Mouse (Mus musculus): Measurements from ENCODE around the gene Rabepk.
"Not testable (repeated sequence)": the region's sequence is repeated elsewhere in the genome, so short reads cannot be mapped to it uniquely, and the experiment has no call there.

The Rabepk gene

DNA sequence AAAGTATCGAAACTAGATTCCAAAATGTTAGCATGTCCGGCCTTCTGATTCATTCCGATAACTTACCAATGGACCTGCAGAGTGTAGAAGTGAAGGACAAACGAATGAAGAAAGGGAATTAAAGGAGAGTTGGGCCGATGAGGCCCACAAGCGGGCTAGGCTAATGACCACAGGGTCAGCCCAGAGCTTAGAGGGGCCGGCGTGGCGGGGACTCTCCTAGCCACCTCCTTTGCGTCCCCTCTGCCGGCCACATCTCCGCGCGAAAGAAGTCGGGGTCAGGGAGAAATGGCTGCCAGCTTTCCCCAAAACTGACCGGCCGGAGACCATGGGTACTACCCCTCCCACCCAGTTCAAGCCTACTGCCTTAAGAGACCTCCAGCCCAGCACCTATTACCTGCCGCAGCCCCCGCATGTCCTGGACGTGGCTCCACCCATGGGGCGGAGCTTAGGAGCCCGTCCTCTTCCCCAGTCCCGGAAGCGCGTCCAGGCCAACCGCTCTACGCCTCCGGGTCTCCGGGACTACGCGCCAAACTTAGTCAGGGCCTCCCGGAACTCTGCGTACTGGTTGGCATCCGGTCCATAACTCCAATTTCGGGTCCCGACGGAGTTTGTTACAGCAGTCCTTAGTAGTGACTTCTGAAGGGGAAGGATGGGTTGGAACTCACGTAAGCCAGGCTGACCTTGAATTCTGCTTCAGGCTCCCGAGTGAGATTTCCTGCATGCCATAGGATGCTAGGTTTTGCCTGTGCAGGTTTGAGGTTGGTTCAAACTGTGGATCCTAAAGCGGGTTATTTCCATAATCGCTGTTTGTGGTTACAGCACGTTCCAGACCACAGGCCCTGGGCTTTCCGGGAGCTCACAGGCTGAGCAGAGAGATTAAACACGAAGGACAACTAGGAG lies at the start of gene Rabepk:
Rabepk (minus strand) TSS at position 556 of the 900 bp plus-strand sequence.
- DNase-seq = peak; percentile 93

DNA sequence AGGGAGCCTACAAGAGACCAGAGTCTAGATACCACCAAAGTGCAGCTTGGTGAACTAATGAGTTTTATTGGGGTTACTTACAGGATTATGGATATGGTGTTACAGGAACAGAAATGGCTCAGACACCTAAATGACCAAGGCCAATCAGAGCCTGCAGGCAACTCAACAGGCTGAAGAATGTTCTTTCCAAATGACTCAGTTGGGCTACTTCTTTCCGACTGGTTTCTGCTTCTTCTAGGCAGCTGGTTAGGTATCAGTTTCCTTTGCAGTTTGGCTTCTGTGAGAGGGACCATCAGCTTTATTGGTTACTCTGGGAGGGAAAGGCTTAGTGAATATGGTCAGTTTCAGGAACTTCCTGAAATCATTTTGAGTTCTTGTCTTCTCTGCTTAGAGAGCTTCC lies 48.0 kb upstream of the Rabepk start:
- DNase-seq = no peak

DNA sequence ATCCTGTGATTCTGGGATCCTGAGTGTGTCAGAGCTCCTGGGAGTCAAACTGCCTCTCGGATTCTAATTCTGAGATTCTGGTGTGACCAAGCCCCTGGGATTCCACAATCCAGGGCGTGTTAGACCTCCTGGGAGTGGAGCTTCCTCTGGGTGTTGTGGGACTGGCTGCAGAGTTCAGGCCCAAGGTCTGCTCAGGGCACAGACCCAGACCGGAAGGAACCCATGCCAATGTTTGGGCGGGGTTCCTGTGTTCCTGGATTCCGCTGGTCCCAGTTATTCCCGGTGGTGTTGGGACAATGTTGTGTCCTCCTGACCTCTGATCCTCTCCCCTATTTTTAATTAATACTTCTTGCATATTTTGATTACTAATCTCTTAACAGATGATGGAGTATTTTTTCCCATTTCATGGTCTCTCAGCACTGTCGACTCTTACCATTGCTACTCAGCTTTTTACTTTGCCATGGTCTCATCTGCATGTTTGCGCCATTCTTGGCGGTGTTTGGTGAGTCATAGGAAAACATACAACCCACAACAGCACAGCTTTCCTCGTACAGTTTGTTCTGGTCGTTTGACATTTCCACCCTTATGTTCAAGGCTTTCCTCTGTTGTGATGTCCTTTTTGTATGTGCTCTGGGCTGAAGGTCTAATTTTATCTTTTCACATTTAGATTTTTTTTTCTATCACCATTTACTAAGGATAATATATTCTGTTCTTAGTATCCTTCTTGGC lies 43.7 kb upstream of the Rabepk start:
- DNase-seq = peak; percentile 71

DNA sequence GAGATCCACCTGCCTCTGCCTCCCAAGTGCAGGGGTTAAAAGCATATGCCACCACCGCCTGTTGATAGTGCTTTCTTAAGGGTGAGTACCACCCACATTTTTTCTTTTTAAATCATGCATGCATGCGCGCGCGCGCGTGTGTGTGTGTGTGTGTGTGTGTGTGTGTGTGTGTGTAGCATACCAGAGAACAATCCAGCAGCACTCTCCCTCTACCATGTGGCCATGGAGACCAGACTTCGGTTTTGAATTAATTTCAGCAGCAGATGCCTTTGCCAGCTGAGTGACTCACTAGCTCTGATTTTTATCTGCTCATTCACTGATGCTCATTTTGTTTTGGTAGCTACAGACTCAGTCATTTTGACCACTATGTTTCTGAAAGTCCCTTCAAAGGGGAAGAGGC lies 42.0 kb upstream of the Rabepk start:
- DNase-seq = no peak

DNA sequence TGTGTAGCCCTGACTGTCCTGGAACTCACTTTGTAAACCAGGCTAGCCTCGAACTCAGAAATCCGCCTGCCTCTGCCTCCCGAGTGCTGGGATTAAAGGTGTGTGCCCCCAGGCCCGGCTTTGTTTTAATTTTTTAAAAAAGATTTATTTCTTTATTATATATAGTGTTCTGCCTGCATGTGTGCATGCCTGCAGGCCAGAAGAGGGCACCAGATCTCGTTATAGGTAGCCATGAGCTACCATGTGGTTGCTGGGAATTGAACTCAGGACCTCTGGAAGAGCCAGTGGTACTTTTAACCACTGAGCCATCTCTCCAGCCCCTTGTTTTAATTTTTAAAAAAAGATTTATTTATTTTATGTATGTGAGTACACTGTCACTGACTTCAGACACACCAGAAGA lies 40.4 kb upstream of the Rabepk start:
- not testable (repeated sequence) for DNase-seq

DNA sequence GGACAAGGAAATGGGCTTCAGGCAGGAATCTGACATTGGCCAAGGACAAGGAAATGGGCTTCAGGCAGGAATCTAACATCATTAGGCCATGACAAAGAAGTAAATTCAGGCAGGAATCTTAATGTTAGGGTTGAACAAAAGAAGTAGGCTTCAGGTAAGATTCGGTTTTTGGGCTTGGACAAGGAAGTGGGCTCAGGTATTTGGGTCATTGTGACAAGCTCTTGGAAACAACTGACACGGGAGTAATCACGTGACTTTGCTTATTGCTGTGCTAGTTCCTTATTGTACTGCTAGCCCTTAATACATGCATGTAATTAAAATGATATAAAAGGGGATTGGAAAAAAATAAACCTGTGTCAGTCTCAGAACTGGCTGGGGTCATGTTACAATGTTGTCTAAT lies 36.0 kb upstream of the Rabepk start:
- no peak for DNase-seq

DNA sequence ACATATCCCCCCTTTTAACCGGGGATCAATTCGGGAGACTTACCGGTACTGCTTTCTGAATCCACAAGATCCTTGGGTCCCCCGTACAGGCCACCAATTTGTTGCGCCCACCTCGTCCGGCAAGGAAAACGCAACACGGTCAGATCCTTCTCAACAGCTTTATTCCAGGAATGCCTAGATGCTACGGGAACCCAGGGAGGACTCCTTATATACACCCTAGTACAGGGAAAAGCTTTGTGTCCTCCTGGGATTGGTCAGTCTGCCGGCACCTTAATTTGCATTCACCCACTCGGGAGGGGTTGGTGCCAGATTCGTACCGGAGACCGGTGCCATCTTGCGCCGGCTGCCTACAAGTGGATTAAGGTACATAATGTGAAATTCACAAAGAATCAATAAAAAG lies 33.9 kb upstream of the Rabepk start:
- DNase-seq = no peak

DNA sequence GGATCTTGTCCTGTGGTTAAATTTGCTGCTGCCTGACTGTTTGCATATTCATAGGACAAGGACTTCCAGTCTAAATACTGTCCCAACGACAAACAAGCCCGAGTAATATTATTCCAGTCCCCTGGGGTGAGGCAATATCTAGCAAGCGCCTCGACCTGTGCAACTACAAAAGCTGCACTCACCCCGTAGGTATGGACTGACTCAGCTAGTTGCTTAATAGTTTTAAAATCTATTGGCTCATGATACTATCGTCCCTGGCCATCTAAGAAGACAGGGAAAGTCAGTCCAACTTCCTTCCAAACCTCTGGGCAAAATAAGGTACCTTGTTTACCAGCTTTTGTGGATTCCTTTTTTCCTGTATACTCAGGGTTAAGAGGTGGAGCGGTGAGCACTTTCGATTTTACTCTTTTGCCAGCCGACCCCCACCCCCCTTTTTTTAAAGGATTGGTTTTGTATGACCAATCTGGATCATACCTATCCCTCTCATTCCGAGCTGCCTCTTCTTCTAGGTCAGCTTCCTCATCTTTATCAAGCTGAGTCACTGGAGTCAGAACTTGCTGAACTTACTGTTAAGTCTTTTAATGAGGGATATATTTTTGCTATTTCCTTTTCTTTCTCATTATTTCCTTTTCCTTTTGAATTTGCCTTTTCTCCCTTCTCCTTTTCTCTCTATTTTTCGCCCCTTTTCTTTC lies 33.2 kb upstream of the Rabepk start, which contains the start of gene Gm34653:
Gm34653 (plus strand) TSS at position 242 of the 692 bp plus-strand sequence.
- DNase-seq = not testable (repeated sequence)

DNA sequence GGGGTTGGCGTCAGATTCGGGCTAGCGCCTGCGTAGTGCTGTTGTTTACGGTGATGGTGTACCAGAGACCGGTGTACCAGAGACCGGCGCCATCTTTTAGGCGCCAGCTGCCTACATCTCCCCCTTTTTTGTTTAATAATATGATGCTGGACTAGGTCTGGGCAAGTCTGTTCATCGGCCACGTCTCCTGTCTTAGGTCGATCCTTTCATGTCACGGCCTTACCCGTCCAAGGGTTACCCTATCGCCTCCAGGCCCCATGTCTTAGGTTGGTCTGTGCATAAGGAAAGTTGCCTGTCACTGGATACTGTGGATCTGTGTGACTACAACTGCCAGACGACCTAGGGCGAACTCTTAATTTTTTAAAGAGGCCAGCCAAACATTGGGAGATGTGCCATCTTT lies 30.4 kb upstream of the Rabepk start:
- not testable (repeated sequence) for DNase-seq

DNA sequence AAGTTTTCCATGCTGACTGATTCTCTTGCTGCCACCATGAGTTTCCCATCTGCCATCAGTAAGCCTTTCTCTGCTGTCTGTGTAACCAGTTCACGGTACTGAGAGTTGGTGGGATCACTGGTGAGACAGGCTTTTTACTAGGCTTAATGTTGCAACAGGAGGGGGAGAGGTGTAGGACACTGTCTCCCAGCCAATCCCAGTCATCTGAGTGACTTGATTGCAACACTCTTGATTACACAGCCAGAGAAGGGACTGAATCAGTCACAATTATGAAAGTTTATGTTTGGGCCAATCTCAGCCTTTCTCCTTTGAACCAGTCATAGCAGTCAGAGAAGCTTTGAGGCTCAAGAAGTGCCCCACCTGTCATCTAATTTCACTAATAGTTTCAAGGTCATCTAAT lies 28.3 kb upstream of the Rabepk start:
- DNase-seq = no peak

DNA sequence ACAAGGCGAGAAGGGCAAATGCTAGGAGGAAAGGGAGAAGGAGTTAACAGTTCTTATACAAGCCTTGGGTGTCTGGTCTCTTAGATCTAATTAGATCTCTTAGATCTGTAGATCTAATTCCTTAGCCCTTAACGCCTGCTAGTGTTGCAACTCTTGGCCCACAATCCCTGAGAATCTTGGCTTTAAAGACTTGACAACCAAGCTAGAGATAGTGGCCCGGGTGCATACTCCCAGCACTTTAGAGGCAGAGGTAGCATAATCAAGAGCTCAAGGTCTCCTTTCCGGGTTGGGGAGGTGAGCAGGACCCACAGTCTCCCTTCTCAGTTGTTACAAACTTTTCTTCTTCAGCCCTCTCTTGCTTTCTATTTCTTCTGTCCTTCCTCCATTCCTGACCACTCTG lies 27.9 kb upstream of the Rabepk start:
- DNase-seq = no peak

DNA sequence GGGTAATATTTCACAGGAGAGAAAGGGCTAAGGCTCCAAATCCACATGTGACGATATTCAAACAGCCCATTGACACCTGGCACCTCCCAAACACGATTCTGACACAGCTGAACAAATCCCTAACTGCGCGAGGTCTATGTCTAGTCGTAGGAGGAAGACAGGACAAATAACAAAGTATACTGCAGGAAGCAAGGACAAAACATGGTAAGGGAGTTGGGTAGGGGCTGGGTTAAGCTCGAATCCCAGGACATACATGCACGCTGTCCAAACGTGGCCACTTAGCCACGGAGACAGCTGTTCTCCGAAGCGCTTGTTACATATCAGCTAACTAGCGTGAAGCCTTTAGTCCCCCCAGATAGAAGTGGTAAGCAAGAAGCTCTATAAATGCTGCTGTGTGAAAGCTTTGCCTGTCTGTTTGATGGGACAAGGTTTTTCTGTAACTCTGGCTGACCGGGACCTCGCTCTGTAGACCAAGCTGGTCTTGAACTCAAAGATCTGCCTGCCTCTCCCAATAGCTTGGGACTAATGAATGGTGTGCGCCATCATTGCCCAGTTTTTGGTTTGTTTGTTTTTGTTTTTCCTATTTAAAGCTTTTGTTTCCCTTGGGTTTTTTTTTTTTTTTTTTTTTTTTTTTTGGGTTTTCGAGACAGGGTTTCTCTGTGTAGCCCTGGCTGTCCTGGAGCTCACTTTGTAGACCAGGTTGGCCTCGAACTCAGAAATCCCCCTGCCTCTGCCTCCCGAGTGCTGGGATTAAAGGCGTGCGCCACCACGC lies 26.9 kb upstream of the Rabepk start:
- peak; percentile 8 for DNase-seq

DNA sequence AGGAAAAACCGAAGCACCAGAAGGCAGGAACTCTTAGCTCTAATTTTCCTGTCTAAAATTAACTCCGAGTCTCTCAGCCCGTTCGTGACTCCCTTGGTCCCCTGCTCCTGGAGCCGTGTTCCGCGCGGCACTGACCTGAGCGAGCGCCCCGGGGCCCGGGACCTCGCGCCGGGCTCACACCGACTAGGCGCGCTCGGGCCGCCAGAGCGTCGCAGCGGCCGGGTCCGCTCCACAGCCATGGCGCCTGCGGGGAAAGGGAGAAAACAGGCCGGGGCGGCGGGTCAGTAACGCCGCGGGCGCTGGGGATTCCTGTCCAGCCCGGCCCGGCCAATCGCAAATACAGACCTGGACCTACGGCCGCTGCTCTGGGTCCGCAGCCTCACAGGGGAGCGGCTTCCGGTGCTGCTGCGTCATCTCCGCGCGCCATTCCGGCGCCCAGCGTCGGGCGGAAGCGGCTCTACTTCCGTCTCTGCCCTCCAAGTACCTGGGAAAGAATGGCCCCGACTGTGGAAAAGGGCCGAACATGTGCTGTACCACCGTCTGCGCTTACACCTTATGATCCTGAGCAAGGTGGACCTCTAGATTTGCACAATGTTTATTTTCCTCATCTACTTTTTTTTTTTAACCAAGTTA lies 26.2 kb upstream of the Rabepk start, which contains the start of gene Fbxw2:
Fbxw2 (minus strand) TSS at position 485 of the 633 bp plus-strand sequence.
- DNase-seq = peak; percentile 95

DNA sequence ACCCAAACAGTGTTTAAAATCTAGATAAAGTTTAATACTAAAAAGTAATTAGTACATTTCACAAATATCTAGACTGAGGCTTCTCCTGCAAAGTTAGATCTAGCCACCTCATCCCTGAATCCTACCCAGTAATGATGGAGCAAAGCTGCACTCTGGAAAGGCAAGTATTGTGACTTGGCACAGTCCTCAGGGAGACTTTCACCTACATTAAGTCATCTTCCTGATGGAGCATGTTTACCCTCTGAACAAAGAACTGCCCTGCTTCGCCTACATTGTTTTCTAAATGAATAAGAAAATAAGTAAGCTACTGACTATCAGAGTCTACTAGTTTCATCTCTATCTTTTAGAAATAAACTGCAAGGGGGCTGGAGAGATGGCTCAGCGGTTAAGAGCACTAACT lies 18.8 kb upstream of the Rabepk start:
- DNase-seq = no peak

DNA sequence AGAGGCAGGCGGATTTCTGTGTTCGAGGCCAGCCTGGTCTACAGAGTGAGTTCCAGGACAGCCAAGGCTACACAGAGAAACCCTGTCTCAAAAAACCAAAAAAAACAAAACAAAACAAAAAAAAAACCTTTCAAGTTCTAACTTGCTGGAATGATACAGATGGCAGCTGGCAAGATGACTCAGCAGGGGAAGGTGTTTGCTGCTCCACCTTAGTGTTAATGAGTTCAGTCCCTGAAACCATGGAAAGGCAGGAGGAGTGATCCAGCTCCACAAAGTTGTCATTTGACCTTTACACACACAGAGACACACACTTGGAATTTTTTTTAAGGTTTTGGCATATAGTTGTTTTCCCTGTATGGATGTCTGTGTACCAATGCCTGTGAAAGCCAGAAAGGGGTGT lies 16.2 kb upstream of the Rabepk start:
- DNase-seq = not testable (repeated sequence)

DNA sequence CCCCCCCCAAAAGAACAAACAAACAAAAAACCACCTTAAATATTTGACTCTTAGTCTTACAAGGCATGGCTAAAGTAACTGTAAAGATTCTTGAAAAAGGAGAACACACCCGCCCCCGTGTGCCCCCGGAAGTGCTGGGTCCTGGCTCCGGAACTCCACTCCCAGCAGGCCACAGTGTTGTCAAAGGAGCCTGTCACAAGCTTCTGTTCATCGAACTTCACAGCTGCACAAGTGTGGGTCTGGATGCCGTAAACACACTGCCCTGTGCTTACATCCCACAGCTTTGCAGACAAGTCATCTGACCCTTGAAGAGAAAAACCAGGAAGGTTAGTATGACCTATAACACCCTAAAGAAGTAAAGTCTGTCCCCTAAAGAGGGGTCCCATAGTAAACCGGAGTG lies 13.0 kb upstream of the Rabepk start:
- DNase-seq = no peak

DNA sequence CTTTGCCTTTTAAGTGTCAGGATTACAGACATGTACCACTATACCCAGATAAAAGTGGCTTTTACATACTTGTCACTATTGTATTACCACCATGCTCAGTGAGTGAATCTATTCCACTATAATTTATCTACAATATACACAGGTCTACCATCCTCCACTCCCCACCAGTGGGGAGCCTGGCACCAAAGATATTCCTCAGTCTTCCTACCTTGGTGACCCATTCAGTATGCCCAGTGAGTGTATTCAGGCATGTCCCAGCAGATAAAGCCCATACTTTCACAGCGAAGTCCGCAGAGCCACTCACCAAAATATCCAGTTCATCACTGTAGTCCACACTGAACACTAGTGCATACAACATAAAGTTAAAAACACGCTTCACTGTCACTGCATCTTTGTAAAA lies 11.1 kb upstream of the Rabepk start:
- no peak for DNase-seq

DNA sequence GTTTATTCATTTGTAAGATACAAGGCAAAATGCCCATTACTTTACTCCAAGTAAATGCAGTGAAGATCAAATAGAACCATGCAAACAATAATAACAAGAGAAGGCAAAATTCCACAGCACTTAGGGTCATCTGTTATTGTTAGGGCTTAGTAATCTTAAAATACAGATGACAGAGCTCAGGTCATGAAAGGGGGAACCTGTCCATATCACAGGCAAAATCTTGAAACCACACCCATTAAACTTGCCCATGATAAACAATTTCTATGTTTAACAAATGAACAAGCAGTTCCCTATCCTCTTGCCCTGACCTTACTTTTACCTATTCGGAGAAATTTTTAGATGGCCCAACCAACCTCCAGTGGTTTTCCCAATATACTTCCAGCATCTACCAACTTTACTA lies 9.9 kb upstream of the Rabepk start:
- DNase-seq = no peak

DNA sequence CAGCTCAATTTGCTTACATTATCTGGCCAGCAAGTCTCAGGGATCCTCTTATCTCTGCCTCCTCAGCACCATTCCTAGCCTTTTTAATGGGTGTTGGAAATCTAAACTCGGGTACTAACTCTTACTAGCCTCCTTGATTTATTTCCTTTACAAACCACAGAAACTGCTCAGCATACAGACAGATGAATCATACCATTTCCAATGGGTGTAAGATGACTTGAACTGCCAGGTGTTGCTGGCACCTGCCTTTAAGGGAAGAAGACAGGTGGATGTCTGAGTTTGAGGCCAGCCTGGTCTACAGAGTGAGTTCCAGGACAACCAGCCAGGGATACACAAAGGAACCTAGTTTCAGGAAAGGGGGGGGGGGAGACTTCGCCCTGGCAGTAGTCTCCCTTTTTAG lies 8.3 kb upstream of the Rabepk start:
- no peak for DNase-seq

DNA sequence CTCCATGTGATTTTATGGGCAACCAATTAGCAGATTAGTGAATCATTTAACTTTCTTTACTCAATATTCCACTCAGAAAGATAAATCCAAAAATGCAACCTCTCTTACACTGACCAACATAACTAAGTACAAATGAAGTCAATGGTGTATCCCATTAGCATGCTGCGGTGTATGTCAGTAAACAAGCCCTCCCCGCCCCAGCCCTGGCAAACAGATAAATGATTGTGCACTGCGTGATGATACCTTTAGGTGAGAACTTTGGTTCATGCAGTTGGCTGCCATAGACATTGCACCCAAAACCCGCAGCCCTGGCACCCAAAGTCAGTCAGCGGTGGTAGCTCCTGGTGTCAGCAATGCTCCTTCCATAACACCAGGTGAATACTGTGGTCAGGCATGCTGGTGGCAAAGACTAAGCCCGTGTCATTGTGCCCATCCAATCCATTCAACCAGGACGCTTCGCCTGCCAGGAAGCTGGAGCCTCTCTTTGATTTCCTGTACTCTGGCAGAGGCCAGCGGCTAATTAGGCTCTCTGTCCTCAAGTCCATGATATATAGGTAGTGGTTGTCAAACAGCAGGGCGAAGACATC lies 5.7 kb upstream of the Rabepk start:
- DNase-seq = peak; percentile 13

DNA sequence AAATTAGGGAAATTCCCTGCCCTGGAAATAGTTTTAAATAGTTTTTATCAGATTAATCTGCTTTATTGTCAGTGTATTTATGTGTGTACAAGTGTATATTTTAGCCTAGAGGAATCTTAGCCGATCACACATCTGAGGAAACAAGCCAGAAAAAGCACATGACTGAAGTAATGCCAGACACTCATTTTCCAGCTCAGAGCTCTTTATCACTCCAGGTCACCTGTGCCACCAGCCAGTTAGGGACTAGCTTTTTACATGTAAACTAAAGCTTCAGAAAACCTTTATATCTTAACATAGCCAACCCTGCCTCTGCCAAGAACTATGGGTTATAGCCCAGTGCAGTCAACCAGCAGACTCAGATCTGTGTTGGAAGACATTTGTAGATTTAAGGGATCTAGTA lies 5.1 kb upstream of the Rabepk start:
- peak; percentile 30 for DNase-seq

DNA sequence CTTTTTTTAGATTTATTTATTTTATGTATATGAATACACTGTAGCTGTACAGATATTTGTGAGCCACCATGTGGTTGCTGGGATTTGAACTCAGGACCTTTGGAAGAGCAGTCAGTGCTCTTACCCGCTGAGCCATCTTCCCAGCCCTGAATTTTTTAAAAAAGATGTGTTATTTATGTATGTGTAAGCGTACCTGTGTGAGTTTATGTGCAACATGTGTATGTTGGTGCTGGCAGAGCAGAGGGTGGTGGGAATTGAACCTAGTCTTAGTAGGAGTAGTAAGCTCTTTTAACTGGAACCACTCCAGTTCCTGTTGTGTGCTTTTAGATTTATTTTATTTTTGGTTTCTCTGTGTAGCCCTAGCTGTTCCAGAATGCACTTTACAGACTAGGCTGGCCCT lies 4.5 kb upstream of the Rabepk start:
- DNase-seq = no peak

All from kidney, postnatal 14 days (tissue).